Mouse (Mus musculus): Measurements from ENCODE around the gene Cd163l1.

DNA sequence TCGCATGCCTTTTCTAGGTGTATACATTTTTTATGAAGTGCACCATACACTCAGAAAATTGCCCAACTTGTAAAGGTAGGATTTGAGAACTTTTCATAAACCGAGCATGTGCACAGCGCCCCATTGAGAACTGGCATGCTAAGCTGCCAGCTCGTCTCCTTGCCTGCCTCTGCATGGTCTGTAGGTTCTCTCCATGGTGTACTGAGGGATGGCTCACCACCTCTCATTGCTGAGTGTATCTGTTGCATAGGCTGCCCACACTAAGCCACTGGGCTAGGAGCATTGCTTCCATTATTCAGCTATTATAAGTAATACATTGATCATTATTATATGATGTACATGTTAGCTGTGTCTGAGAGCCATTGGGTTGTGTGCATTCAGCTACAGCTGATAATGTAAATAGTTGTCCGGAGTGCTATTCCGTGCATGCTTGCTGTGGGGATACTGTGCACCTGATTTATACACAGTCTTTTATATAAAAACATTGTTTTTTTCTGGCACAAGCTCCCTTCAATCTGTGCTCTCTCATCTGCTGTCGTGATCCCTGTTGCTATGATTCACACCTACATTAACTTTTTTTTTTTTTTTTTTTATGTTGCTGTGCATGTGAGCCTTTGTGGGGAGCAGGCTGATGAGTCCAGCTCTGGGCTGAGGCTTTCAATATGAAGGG lies 30.2 kb upstream of the Cd163l1 start:
- TF ChIP-seq CTCF (IDR thresholded peaks at IDR 0.05; ENCODE audit: extremely low read depth, insufficient read depth, insufficient read length, insufficient replicate concordance), result no peak
- TF ChIP-seq POLR2A (IDR thresholded peaks at IDR 0.05; ENCODE audit: low read depth, low read length), result no peak

Measured in spleen, adult 2 months (tissue).